Mouse (Mus musculus) myocyte (in vitro differentiated cells): ENCODE data around the gene Zfp383. TPM values are rescaled to one million over a fixed set of nuclear protein-coding genes. Genes with fewer than 3 reads are reported as not detected.

Experiments used
- H3K27me3 ChIP-seq: one replicate; pipeline ENCODE4 v1.6.1; 2011; ENCODE audit not compliant: control insufficient read depth, insufficient read depth, insufficient read length
- H3K36me3 ChIP-seq: one replicate; pipeline ENCODE4 v1.6.1; 2011; ENCODE audit not compliant: control insufficient read depth, insufficient read depth
- H3K4me2 ChIP-seq: one replicate; pipeline ENCODE4 v1.6.1; 2011; ENCODE audit warnings: low read depth, control low read depth
- H3K4me3 ChIP-seq: one replicate; pipeline ENCODE4 v1.5.1; 2011; ENCODE audit warnings: mild to moderate bottlenecking, control low read depth, moderate library complexity
- H3K79me2 ChIP-seq: one replicate; pipeline ENCODE4 v1.6.1; 2011; ENCODE audit not compliant: control insufficient read depth, insufficient read depth
- H3ac ChIP-seq: one replicate; pipeline ENCODE4 v1.6.1; 2011; ENCODE audit not compliant: control insufficient read depth, insufficient read length
- CEBPB ChIP-seq: IDR thresholded peaks from 2 replicates; pipeline ENCODE4 v1.6.1; 2011; ENCODE audit warnings: mild to moderate bottlenecking, moderate library complexity; ENCODE audit not compliant: poor library complexity, insufficient read depth, severe bottlenecking
- E2F4 ChIP-seq: IDR thresholded peaks from one replicate; pipeline ENCODE4 v1.6.1; 2011; ENCODE audit warnings: mild to moderate bottlenecking, control low read depth, moderate library complexity; ENCODE audit not compliant: insufficient read depth
- MAX ChIP-seq: IDR thresholded peaks from one replicate; pipeline ENCODE4 v1.6.1; 2011; ENCODE audit warnings: low read depth, mild to moderate bottlenecking, control low read depth
- MYOD1 ChIP-seq, 3 experiments: IDR thresholded peaks; one replicate each; pipeline ENCODE4 v1.6.1; 2011; ENCODE audit warnings: control low read depth in 2 of 3, low read depth in 2 of 3, mild to moderate bottlenecking in 2 of 3, moderate library complexity in 1 of 3; ENCODE audit not compliant: insufficient read length in 2 of 3, control insufficient read depth in 1 of 3
- MYOG ChIP-seq, 3 experiments: IDR thresholded peaks; one replicate each; pipeline ENCODE4 v1.6.1; 2011; ENCODE audit warnings: control low read depth in 2 of 3, low read depth in 2 of 3, mild to moderate bottlenecking in 2 of 3; ENCODE audit not compliant: insufficient read length in 2 of 3, control insufficient read depth in 1 of 3, insufficient read depth in 1 of 3
- POLR2A ChIP-seq: IDR thresholded peaks from one replicate; pipeline ENCODE4 v1.6.1; 2011; ENCODE audit warnings: low read depth, mild to moderate bottlenecking, control low read depth, moderate library complexity; ENCODE audit not compliant: insufficient read length
- POLR2AphosphoS2 ChIP-seq: IDR thresholded peaks from one replicate; pipeline ENCODE4 v1.6.1; 2011; ENCODE audit warnings: low read depth, control low read depth; ENCODE audit not compliant: insufficient read length
- REST ChIP-seq: IDR thresholded peaks from one replicate; pipeline ENCODE4 v1.6.1; 2011; ENCODE audit warnings: mild to moderate bottlenecking, control low read depth, moderate library complexity; ENCODE audit not compliant: insufficient read depth, insufficient read length
- SRF ChIP-seq: IDR thresholded peaks from one replicate; pipeline ENCODE4 v1.6.1; 2011; ENCODE audit warnings: low read depth; ENCODE audit not compliant: control insufficient read depth, insufficient read length
- TCF12 ChIP-seq: IDR thresholded peaks from one replicate; pipeline ENCODE4 v1.6.1; 2011; ENCODE audit warnings: mild to moderate bottlenecking, control low read depth; ENCODE audit not compliant: poor library complexity, insufficient read depth, severe bottlenecking
- TCF3 ChIP-seq: IDR thresholded peaks from one replicate; pipeline ENCODE4 v1.6.1; 2011; ENCODE audit warnings: low read depth, control low read depth; ENCODE audit not compliant: insufficient read length
- USF1 ChIP-seq: IDR thresholded peaks from one replicate; pipeline ENCODE4 v1.6.1; 2011; ENCODE audit warnings: low read depth, mild to moderate bottlenecking, control low read depth, moderate library complexity
- polyA plus RNA-seq: library from polyadenylated mRNA; unstranded; fragments of >200 nt; fragmentation: generic; extraction: Trizol; gene quantifications from one replicate; pipeline ENCODE4 v1.2.1, GENCODE M21; 2012; ENCODE audit warnings: missing spikeins

The Zfp383 gene
- polyA plus RNA-seq, 1 experiment: 2.4 TPM

DNA sequence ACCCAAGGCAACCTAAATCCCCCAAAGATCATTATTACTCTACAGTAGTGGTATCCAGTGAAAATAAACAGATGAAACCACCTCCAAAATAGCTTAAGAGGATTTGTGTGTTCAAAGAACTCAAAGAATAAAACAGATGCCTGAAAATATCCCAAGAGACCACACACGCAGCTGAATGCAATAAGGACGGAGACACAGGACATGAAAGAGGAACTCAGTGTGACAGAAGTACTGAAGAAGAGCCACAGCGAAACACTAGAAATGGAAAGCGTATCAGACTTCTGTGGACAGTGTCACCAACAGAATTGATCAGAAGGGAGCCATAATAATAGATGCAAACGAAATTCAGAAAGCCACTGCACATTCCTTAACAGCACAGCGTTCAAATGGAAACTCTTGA, 30.8 kb downstream of the Zfp383 start:
- Histone ChIP-seq H3K27me3 (no peaks in the 10 kb centered on the region), H3K4me3 (no peak overlapping the region), H3K36me3 (peaks cover 14% of the 10 kb centered on the region), H3K79me2 (no peaks in the 10 kb centered on the region), H3K4me2 (no peak overlapping the region), H3ac (no peak overlapping the region)
- no peak for TF ChIP-seq TCF3
- no peak for TF ChIP-seq E2F4
- TF ChIP-seq POLR2AphosphoS2: no peak
- TF ChIP-seq MYOG (IDR thresholded peaks at IDR 0.05; ENCODE audit: control insufficient read depth in 1 of 3, insufficient read depth in 1 of 3, insufficient read length in 2 of 3, low read depth in 2 of 3): no peak
- no peak for TF ChIP-seq MYOD1 (IDR thresholded peaks at IDR 0.05; ENCODE audit: control insufficient read depth in 1 of 3, insufficient read length in 2 of 3, low read depth in 2 of 3)
- TF ChIP-seq POLR2A: no peak
- TF ChIP-seq TCF12: no peak
- no peak for TF ChIP-seq USF1
- no peak for TF ChIP-seq CEBPB
- no peak for TF ChIP-seq REST
- no peak for TF ChIP-seq SRF

GRCm38 (mm10) chr7:29941027-29941426, 33.0 kb downstream of the Zfp383 start:
- no peaks in the 10 kb centered on the region for H3K36me3 ChIP-seq
- TF ChIP-seq MAX: no peak
- TF ChIP-seq TCF12: no peak
- no peak for TF ChIP-seq MYOG (IDR thresholded peaks at IDR 0.05; ENCODE audit: control insufficient read depth in 1 of 3, insufficient read depth in 1 of 3, insufficient read length in 2 of 3, low read depth in 2 of 3)
- TF ChIP-seq MYOD1 (IDR thresholded peaks at IDR 0.05; ENCODE audit: control insufficient read depth in 1 of 3, insufficient read length in 2 of 3, low read depth in 2 of 3): no peak
- no peak for TF ChIP-seq POLR2AphosphoS2
- TF ChIP-seq E2F4: no peak
- no peak for TF ChIP-seq POLR2A
- H3ac ChIP-seq: no peak overlapping the region
- no peaks in the 10 kb centered on the region for H3K79me2 ChIP-seq
- H3K4me3 ChIP-seq: no peak overlapping the region
- no peaks in the 10 kb centered on the region for H3K27me3 ChIP-seq
- no peak overlapping the region for H3K4me2 ChIP-seq

- Histone ChIP-seq H3K36me3 (no peaks in the 10 kb centered on the region), H3K4me2 (no peak overlapping the region), H3K4me3 (no peak overlapping the region), H3K79me2 (no peaks in the 10 kb centered on the region), H3ac (no peak overlapping the region), H3K27me3 (no peaks in the 10 kb centered on the region)
- no peak for TF ChIP-seq TCF3
- TF ChIP-seq SRF: no peak
- TF ChIP-seq POLR2A: no peak
- TF ChIP-seq REST: no peak
- TF ChIP-seq MAX: no peak
- TF ChIP-seq E2F4: no peak
- no peak for TF ChIP-seq CEBPB
- no peak for TF ChIP-seq USF1
- TF ChIP-seq TCF12: no peak
- TF ChIP-seq MYOD1 (IDR thresholded peaks at IDR 0.05; ENCODE audit: control insufficient read depth in 1 of 3, insufficient read length in 2 of 3, low read depth in 2 of 3): no peak
- TF ChIP-seq POLR2AphosphoS2: no peak
- TF ChIP-seq MYOG (IDR thresholded peaks at IDR 0.05; ENCODE audit: control insufficient read depth in 1 of 3, insufficient read depth in 1 of 3, insufficient read length in 2 of 3, low read depth in 2 of 3): no peak
These were observed 34.7 kb downstream of the Zfp383 start for GRCm38 (mm10) chr7:29942740-29943139.

- no peaks in the 10 kb centered on the region for H3K79me2 ChIP-seq
- H3ac ChIP-seq: no peak overlapping the region
- no peak overlapping the region for H3K4me3 ChIP-seq
- H3K36me3 ChIP-seq: no peaks in the 10 kb centered on the region
- no peak for TF ChIP-seq MAX
- TF ChIP-seq POLR2A: no peak
- TF ChIP-seq TCF3: no peak
- TF ChIP-seq SRF: no peak
- no peak for TF ChIP-seq MYOD1 (IDR thresholded peaks at IDR 0.05; ENCODE audit: control insufficient read depth in 1 of 3, insufficient read length in 2 of 3, low read depth in 2 of 3)
- no peak for TF ChIP-seq TCF12
- TF ChIP-seq REST: no peak
- TF ChIP-seq E2F4: no peak
- no peak for TF ChIP-seq MYOG (IDR thresholded peaks at IDR 0.05; ENCODE audit: control insufficient read depth in 1 of 3, insufficient read depth in 1 of 3, insufficient read length in 2 of 3, low read depth in 2 of 3)
- TF ChIP-seq POLR2AphosphoS2: no peak
- TF ChIP-seq CEBPB: no peak
- no peak for TF ChIP-seq USF1
- no peak overlapping the region for H3K4me2 ChIP-seq
- H3K27me3 ChIP-seq: no peaks in the 10 kb centered on the region
These were observed 35.7 kb downstream of the Zfp383 start for GRCm38 (mm10) chr7:29943720-29944119.

DNA sequence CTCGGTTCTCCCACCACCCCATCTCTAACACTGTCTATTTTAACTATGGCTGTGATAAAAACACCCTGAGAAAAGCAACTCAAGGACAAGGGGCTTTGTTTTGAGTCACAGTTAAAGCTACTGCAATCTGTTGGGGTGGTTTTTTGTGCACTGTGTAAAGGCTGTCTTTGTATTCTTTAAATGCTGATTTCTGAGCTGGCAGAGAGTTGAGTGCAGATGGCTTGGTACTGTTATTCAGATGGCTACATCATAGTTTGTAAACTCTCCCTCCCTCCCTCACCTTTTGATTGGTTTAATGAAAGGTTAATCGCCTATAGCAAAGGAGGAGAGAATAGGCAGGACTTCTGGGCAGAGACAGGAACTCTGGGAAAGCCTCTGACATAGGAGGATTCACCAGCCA, 36.2 kb downstream of the Zfp383 start:
- no peaks in the 10 kb centered on the region for H3K36me3 ChIP-seq
- TF ChIP-seq CEBPB (no peak), POLR2A (no peak), SRF (no peak), USF1 (no peak), E2F4 (no peak), TCF12 (no peak), MYOG (IDR thresholded peaks at IDR 0.05; ENCODE audit: control insufficient read depth in 1 of 3, insufficient read depth in 1 of 3, insufficient read length in 2 of 3, low read depth in 2 of 3) (no peak), TCF3 (no peak), REST (no peak), MYOD1 (IDR thresholded peaks at IDR 0.05; ENCODE audit: control insufficient read depth in 1 of 3, insufficient read length in 2 of 3, low read depth in 2 of 3) (no peak), POLR2AphosphoS2 (no peak), MAX (no peak)
- no peak overlapping the region for H3K4me2 ChIP-seq
- no peaks in the 10 kb centered on the region for H3K79me2 ChIP-seq
- no peak overlapping the region for H3ac ChIP-seq
- H3K27me3 ChIP-seq: no peaks in the 10 kb centered on the region
- no peak overlapping the region for H3K4me3 ChIP-seq
